Mouse (Mus musculus) heart, postnatal 36 days (tissue): Measurements from ENCODE around the gene Traf3ip2. TPM values are rescaled to one million over a fixed set of nuclear protein-coding genes. Genes with fewer than 3 reads are reported as not detected.

Experiments
- DNase-seq, 2 experiments: peaks; one replicate each; pipeline ENCODE4 v3.0.0; 2021 to 2022
- intact Hi-C: fragments of 180-260 bp; cut with DNase I; formaldehyde crosslinking; loops from one replicate; pipeline ENCODE4 v1.15.1; 2025
- total RNA-seq, 2 experiments: library from RNA; stranded (reverse); gene quantifications; 2 replicates each; pipeline ENCODE4 v1.2.3; 2021

The Traf3ip2 gene
- total RNA-seq, 2 experiments from 2014 or later: 7.2 to 8.0 TPM

GRCm38 (mm10) chr10:39599601-39600000, 13.1 kb upstream of the Traf3ip2 start:
- no peak for DNase-seq
- intact Hi-C loops: no loop called here

GRCm38 (mm10) chr10:39600115-39600514, 12.6 kb upstream of the Traf3ip2 start:
- intact Hi-C loops: no loop called here

DNA sequence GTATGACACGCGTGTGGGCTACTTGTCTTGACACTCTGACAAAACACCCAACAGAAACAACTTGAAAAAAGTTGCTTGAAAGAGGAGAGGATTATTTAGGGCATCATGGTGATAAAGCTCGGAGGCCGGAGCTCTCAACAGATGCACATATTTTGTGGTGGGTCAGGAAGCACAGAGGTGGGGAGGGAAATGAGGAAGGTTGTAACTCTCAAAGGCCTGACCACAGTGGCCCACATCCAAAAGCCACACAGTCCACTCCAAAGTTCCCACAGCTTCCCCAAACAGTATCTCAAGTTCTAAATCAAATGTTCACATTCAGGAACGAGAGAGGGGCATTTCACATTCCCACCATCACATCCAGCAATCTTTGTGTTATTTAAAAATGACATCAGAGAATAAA, 11.7 kb upstream of the Traf3ip2 start:
- intact Hi-C loops: no loop called here

More at GRCm38 (mm10) chr10:39600115-39600514, 12.6 kb upstream of the Traf3ip2 start:
- no peak for DNase-seq

GRCm38 (mm10) chr10:39606434-39606833, 6.3 kb upstream of the Traf3ip2 start:
- intact Hi-C loops: no loop called here
- DNase-seq: no peak

More for the DNA sequence above, 11.7 kb upstream of the Traf3ip2 start:
- DNase-seq: no peak

DNA sequence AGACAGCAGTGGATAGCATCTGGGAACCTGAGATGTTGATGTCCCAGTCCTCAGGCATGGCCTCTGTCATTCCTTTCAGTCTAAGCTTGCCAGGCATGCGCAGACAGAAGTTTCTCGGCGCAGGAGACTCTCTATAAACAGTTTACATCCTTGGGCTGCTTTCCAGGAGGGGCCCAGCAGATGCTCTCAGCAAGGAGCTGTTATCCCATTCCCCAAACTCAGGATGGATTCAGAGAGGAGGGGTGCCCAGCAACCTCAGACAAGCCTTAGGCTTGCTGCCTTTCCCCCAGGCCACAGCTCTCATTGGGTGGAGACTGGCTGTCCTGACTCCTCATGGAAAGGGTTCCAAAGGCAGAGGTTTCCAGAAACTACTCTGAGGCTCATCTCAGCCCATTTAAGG, 1.5 kb upstream of the Traf3ip2 start:
- DNase-seq: no peak
- intact Hi-C loops: loop anchor here (5.0 kb wide), 2 partner anchors 54 to 69 kb away; no protein-coding TSS in a partner anchor

- intact Hi-C loops: loop anchor here (1.0 to 5.0 kb wide), 3 partner anchors 55 to 119 kb away; no protein-coding TSS in a partner anchor
- DNase-seq: no peak
These were observed 603 bp upstream of the Traf3ip2 start for GRCm38 (mm10) chr10:39612131-39612530.

DNA sequence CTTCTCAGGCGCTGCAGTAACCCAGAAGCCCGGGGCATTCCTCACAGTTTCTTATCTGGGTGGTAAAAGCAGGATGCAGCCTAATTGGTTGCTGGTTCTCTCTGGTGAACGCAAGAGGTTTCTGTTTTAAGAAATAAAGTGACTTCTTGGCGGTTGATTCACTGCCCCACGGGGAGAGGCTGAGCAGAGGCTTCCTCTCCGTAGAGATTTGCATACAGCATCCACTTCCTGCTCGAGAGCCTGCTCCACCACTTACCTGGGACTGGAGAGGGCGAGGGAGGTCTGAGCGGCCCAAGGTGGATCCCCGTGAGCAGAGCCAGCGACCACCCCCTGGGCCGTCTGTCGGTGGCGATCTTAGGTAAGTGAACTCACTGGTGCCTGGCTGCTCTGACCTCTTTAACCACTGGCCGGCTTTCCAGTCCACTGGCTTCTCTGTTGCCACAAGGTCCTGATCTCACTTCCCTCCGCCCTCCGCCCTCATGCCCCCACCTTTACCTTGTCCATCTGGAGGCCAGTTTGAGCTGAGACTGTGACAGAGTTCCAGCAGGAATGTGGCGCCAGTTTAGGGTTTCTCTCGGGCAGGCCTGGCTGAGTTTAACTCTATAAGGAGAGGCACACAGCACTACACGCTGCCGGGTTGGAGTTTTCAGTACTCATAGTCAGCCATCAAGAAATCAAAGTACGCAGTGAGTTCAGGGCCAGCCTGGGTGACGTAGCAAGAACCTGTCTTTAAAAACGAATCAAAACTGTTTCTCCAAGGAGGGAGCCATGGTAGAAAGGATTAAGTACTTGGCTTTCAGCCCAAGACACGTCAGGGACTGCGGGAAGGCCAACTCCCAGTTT, 476 bp downstream of the Traf3ip2 start:
- peak; percentile 65 to 75 for DNase-seq
- intact Hi-C loops: loop anchor here (1.0 to 5.0 kb wide), 3 partner anchors 56 to 118 kb away; no protein-coding TSS in a partner anchor

DNA sequence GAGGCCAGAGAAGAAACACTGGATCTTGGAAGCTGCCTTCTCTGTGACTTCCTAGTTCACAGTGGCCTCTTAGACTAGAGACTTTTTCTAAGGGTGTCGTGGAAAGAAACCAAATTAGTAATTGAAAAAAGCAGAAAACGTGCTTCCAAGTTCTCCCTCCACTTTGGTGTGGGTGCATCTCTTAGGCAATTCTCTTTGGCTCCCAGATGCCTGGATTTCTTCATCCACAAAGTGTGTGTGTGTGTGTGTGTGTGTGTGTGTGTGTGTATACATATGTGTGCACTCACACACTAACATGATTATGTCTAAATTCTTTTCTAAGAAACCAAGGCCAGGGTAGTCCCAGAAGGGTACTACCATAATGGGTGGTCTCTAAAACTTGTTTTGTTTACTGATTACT, 1.2 kb downstream of the Traf3ip2 start:
- intact Hi-C loops: loop anchor here (5.0 kb wide), 2 partner anchors 57 to 72 kb away; no protein-coding TSS in a partner anchor
- peak in 1 of 2 experiments; percentile 32 for DNase-seq

GRCm38 (mm10) chr10:39614676-39615075, 1.9 kb downstream of the Traf3ip2 start:
- intact Hi-C loops: loop anchor here (5.0 kb wide), 3 partner anchors 43 to 72 kb away; no protein-coding TSS in a partner anchor
- DNase-seq: peak; percentile 77 to 78

- intact Hi-C loops: loop anchor here (5.0 kb wide), 1 partner anchor 42 kb away; no protein-coding TSS in a partner anchor
- DNase-seq: no peak
These were observed 2.9 kb downstream of the Traf3ip2 start for GRCm38 (mm10) chr10:39615531-39616229.

DNA sequence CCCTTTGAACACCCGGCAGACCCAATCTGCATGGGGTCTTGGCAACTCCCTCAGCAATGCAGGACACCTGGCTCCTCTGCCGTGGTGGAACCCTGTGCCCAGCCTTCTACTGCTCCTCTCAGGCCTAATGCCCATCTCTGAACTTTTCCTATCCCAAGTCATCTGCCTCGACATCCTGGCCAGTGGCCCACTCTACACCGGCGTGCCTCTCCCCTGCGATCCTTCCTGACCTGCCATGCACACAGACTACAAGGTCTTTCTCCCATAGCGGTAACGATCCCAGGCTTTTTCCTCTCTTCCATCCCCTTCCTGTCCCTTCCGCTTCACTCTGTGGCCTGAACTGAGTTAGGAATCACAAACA, 3.5 kb downstream of the Traf3ip2 start:
- no peak for DNase-seq
- intact Hi-C loops: loop anchor here (5.0 kb wide), 1 partner anchor 41 kb away; no protein-coding TSS in a partner anchor

DNA sequence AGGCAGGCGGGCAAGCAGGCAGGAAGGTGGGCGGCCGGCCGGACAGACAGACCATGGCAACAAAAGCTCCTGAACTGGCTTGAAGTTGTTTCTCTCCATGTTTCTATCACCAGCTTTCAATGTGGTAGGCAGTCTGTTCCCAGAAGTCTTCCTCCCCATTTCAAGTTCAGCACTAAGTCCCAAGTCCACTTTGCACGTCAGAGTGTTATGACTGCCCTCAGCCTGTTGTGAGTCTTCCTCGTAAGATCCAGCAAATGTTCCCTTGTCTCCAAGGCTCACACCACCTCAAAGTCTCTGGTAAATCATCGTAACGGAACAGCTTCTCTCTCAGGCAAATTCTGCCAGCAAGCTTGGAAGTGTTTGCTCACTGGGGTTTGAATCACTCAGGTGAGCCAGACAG, 3.9 kb downstream of the Traf3ip2 start:
- no peak for DNase-seq

GRCm38 (mm10) chr10:39618431-39618830, 5.7 kb downstream of the Traf3ip2 start:
- intact Hi-C loops: loop anchor here (5.0 kb wide), 1 partner anchor 39 kb away; no protein-coding TSS in a partner anchor
- no peak for DNase-seq

More for the DNA sequence above, 3.9 kb downstream of the Traf3ip2 start:
- intact Hi-C loops: loop anchor here (5.0 kb wide), 1 partner anchor 41 kb away; no protein-coding TSS in a partner anchor

DNA sequence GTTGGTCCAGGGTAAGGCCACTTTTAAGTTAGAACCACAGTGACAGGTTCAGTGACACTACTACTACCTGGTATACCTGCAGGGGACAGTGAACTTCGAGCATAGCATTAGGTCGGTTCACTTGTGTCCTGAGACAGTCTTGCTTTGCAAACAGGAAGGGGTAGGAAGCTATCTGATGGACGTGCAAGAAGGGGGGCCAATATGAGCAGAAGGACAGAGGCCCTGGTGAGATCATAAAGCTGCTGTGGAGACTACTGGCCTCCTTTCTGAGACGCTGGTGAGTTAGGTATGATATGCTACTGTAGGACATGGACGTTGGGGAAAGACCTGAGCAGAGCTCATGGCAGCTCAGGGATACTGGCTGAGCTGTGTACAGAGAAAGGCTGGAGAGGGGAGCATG, 7.9 kb downstream of the Traf3ip2 start:
- intact Hi-C loops: no loop called here
- DNase-seq: no peak

DNA sequence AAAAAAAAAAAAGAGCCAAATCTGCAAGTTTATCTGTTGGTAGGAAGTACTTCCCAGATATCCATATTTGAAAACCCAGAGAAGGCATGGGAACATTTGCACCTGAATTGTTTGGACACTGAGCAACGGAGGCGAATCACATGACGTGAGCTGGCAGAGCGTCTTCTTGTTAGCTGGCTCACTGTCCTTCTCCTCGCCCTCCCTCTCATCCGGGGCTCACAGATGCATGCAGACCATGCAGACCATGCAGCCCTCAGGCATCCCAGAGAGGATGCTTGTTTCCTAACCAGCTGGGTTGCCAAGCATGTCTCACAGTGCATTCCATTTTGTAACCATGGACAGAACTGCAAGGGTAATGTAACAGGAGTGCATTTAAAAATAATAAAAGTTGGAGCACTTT, 11.1 kb downstream of the Traf3ip2 start:
- intact Hi-C loops: no loop called here

GRCm38 (mm10) chr10:39624837-39625625, 12.3 kb downstream of the Traf3ip2 start:
- DNase-seq: no peak
- intact Hi-C loops: no loop called here

More for the DNA sequence above, 11.1 kb downstream of the Traf3ip2 start:
- DNase-seq: no peak

DNA sequence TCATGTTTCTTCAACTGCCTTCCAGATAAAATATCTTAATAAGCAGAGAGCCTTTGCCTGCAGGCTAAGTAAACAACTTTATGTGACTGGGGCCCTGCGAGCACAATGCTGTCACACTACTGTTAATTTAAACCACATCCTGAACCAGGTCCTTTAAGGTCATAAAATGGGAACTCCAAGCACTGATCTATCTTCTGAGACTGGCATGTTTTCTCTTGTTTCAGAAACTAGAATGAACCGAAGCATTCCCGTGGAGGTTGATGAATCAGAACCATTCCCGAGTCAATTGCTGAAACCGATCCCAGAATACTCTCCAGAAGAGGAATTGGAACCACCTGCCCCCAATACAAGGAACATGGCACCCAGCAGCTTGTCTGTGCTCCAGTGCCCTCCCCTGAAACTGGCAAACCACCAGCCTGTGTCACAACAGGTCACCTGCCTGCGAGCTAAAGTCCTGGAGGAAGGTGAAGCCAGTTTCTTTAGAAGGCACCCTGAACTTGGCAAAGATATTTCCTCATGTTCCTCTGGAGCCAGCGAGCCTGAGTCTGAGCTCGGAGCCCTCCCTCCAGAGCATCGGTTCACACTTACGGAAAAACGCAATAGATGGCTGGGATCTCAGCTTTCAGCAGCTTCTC, 13.0 kb downstream of the Traf3ip2 start:
- intact Hi-C loops: no loop called here

DNA sequence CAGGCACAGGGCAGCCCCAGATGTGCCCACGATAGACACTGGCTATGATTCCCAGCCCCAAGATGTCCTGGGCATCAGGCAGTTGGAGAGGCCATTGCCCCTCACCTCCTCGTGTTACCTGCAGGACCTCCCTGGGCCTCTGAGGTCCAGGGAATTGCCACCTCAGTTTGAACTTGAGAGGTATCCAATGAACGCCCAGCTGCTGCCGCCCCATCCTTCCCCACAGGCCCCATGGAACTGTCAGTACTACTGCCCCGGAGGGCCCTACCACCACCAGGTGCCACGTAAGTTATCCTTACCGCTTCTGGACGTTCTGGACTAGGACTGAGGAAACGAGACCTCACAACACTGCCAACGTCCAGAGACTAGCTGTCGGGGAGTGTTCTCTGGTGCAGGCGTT, 13.6 kb downstream of the Traf3ip2 start:
- intact Hi-C loops: no loop called here
- no peak for DNase-seq

More for the DNA sequence above, 13.0 kb downstream of the Traf3ip2 start:
- peak in 1 of 2 experiments; percentile 43 for DNase-seq

GRCm38 (mm10) chr10:39628799-39629517, 16.2 kb downstream of the Traf3ip2 start:
- DNase-seq: no peak
- intact Hi-C loops: no loop called here
